Mouse (Mus musculus): ENCODE measurements around the gene Btbd18. TPM values are rescaled to one million over a fixed set of nuclear protein-coding genes. Genes with fewer than 3 reads are reported as not detected.

The Btbd18 gene
- polyA plus RNA-seq, 2 experiments from 2014 or later, result 0.15 to 0.53 TPM

- ATAC-seq, result no peak
Observed at GRCm38 (mm10) chr2:84705295-84705694, 46.4 kb downstream of the Btbd18 start.

GRCm38 (mm10) chr2:84707523-84707922 is 48.6 kb downstream of the Btbd18 start:
- ATAC-seq, result no peak

- no peak for ATAC-seq
Observed at GRCm38 (mm10) chr2:84711898-84712297, 53.0 kb downstream of the Btbd18 start.

GRCm38 (mm10) chr2:84714422-84714810 is 55.5 kb downstream of the Btbd18 start:
- ATAC-seq, result peak; percentile 2

- peak; percentile 74 for ATAC-seq
Observed at GRCm38 (mm10) chr2:84714811-84715561, 56.1 kb downstream of the Btbd18 start, which contains the start of gene Zdhhc5. Zdhhc5 (minus strand) TSS chr2:84715180.

- ATAC-seq, result peak; percentile 87
Observed at GRCm38 (mm10) chr2:84715562-84716361, 56.9 kb downstream of the Btbd18 start.

- no peak for ATAC-seq
Observed at GRCm38 (mm10) chr2:84716423-84717355, 57.8 kb downstream of the Btbd18 start.

GRCm38 (mm10) chr2:84717357-84717756 is 58.5 kb downstream of the Btbd18 start:
- no peak for ATAC-seq

Other genes starting within 250 kb of the Btbd18 start
- 10 to 100 TPM; 24.9 to 26.1 TPM for gene Calcrl, start 233.7 kb upstream of the Btbd18 start, polyA plus RNA-seq (2017; shearing (Covaris generic))
- gene Tfpi, start 182.3 kb upstream of the Btbd18 start, polyA plus RNA-seq (2017; shearing (Covaris generic)), result 1 to 10 TPM; 1.4 to 6.1 TPM
- under 1 TPM; 0.29 to 0.67 TPM for gene Ctnnd1, start 8.3 kb upstream of the Btbd18 start, polyA plus RNA-seq (2017; shearing (Covaris generic))
- gene Selenoh, start 11.7 kb downstream of the Btbd18 start, polyA plus RNA-seq (2017; shearing (Covaris generic)), result 100 to 1,000 TPM; 152 to 184 TPM
- not detected for gene Gm28635, start 19.0 kb downstream of the Btbd18 start, polyA plus RNA-seq (2017; shearing (Covaris generic))
- 10 to 100 TPM; 16.9 to 17.8 TPM for gene Med19, start 19.3 kb downstream of the Btbd18 start, polyA plus RNA-seq (2017; shearing (Covaris generic))
- 100 to 1,000 TPM; 108 to 124 TPM for gene Tmx2, start 20.1 kb downstream of the Btbd18 start, polyA plus RNA-seq (2017; shearing (Covaris generic))
- gene Zdhhc5, start 56.1 kb downstream of the Btbd18 start, polyA plus RNA-seq (2017; shearing (Covaris generic)), result 10 to 100 TPM; 13.7 to 14.5 TPM
- gene Clp1, start 68.3 kb downstream of the Btbd18 start, polyA plus RNA-seq (2017; shearing (Covaris generic)), result 10 to 100 TPM; 47.4 to 47.7 TPM
- 1 to 10 TPM in 1 of 2 experiments, under 1 TPM in 1; 0.64 to 1.1 TPM for gene Ypel4, start 75.0 kb downstream of the Btbd18 start, polyA plus RNA-seq (2017; shearing (Covaris generic))
- gene Gm19426, start 84.6 kb downstream of the Btbd18 start, polyA plus RNA-seq (2017; shearing (Covaris generic)), result not detected
- gene Serping1, start 116.4 kb downstream of the Btbd18 start, polyA plus RNA-seq (2017; shearing (Covaris generic)), result not detected
- gene Ube2l6, start 139.7 kb downstream of the Btbd18 start, polyA plus RNA-seq (2017; shearing (Covaris generic)), result 10 to 100 TPM; 71.4 to 83.0 TPM
- not detected for gene Smtnl1, start 163.6 kb downstream of the Btbd18 start, polyA plus RNA-seq (2017; shearing (Covaris generic))
- 10 to 100 TPM; 36.8 to 40.4 TPM for gene Timm10, start 167.9 kb downstream of the Btbd18 start, polyA plus RNA-seq (2017; shearing (Covaris generic))
- gene Slc43a1, start 179.8 kb downstream of the Btbd18 start, polyA plus RNA-seq (2017; shearing (Covaris generic)), result 1 to 10 TPM; 3.7 to 7.6 TPM
- not detected for gene Rtn4rl2, start 227.6 kb downstream of the Btbd18 start, polyA plus RNA-seq (2017; shearing (Covaris generic))

Data from activated CD4-positive, CD25-positive, alpha-beta regulatory T cell, adult 4 months (primary cell).